Mouse (Mus musculus): ENCODE results near the gene 9930021J03Rik. TPM values are rescaled to one million over a fixed set of nuclear protein-coding genes. Genes with fewer than 3 reads are reported as not detected.

Gene 9930021J03Rik
- polyA plus RNA-seq, 1 experiment from 2014 or later = 4.2 TPM

DNA sequence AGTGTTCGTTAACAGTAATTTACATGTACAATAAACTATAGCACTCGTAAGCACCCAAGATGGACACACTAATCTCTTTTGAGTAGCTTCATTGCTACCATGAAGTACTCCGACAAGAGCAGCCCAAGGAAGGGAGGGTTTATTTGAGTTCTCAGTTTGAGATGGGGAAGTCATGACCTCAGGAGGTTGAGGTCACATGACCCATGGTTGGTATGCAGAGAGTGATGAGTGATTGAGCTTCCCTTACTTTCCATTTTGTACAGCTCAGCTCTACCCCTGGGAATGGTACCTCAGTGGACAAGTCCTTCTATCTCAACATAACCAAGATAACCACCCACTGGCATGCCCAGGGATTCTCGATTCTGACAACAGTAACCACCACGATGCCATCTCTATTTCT, 22.8 kb upstream of the 9930021J03Rik start:
- Histone ChIP-seq H3K4me3 (no peak overlapping the region), H3K36me3 (no peaks in the 10 kb centered on the region), H3K27me3 (ENCODE audit: insufficient read depth, poor library complexity, severe bottlenecking) (no peaks in the 10 kb centered on the region), H3K9me3 (no peaks in the 10 kb centered on the region), H3K27ac (no peak overlapping the region), H3K4me1 (no peaks in the 10 kb centered on the region)
- no peak for DNase-seq (ENCODE audit: low spot score)
- 62% methylated on average over 5 of the region's 5 CpGs for WGBS

DNA sequence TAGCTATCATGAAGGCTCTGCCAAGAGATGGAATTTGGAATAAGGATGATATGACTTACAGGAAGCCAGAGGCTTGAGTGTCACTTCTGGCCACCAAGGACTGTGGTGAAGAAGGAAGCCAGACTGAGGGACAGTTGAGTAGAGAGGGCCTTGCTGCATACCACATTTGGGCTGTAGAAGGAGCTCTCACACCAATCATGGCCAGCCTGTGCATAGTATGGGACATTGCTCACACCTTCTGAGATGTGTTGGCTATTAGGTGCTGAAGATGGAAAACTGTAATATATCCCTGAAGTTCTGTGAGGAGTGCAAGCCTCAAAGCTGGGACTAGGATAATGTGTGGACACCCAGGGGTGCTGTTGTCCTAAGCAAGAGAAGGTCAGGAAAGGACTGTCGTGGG, 20.9 kb upstream of the 9930021J03Rik start:
- no peak overlapping the region for H3K4me3 ChIP-seq
- H3K4me1 ChIP-seq = no peaks in the 10 kb centered on the region
- no peak for DNase-seq (ENCODE audit: low spot score)
- H3K9me3 ChIP-seq = no peaks in the 10 kb centered on the region
- H3K27me3 ChIP-seq (ENCODE audit: insufficient read depth, poor library complexity, severe bottlenecking) = no peaks in the 10 kb centered on the region
- no peak overlapping the region for H3K27ac ChIP-seq
- H3K36me3 ChIP-seq = no peaks in the 10 kb centered on the region
- 75% methylated on average over 1 of the region's 1 CpGs for WGBS

GRCm38 (mm10) chr19:29825003-29825402, 19.2 kb upstream of the 9930021J03Rik start:
- H3K27me3 ChIP-seq (ENCODE audit: insufficient read depth, poor library complexity, severe bottlenecking) = no peaks in the 10 kb centered on the region
- H3K36me3 ChIP-seq = no peaks in the 10 kb centered on the region
- no peak overlapping the region for H3K4me3 ChIP-seq
- H3K27ac ChIP-seq = no peak overlapping the region
- DNase-seq (ENCODE audit: low spot score) = no peak
- H3K9me3 ChIP-seq = no peaks in the 10 kb centered on the region
- H3K4me1 ChIP-seq = no peaks in the 10 kb centered on the region
- WGBS = 67% methylated on average over 2 of the region's 2 CpGs

DNA sequence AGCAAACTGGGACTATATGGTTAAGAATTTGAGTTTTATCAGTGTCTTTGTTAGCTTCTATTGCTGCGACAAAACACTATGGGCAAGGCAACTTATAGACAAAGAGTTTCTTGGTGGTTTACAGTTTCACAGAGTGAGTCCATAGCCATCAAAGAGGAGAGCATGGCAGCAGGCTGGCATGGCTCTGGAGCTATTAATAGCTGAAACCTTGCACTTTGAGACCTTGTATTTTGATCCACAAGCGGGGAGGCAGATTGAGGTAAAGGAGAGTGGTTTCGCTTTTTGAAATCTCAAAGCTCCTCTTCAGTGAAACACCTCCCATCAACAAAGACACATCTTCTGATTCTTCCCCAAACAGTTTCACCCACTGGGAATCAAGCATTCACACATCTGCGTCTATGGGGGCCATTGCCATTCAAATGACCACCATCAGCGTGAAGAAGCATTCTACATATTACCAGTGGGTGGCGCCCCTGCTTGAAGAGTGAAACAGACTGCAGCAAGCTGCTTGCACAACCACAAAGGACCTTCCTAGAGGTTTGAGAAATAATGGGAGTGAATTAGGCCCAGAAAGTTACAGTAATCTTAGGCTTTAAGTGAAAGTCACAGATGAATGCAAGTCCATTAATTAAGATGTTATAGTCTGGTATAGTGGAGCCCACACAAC, 18.4 kb upstream of the 9930021J03Rik start:
- H3K27me3 ChIP-seq (ENCODE audit: insufficient read depth, poor library complexity, severe bottlenecking) = no peaks in the 10 kb centered on the region
- H3K4me3 ChIP-seq = no peak overlapping the region
- no peaks in the 10 kb centered on the region for H3K36me3 ChIP-seq
- DNase-seq (ENCODE audit: low spot score) = no peak
- no peaks in the 10 kb centered on the region for H3K4me1 ChIP-seq
- no peak overlapping the region for H3K27ac ChIP-seq
- H3K9me3 ChIP-seq = no peaks in the 10 kb centered on the region
- WGBS = 47% methylated on average over 6 of the region's 6 CpGs

DNA sequence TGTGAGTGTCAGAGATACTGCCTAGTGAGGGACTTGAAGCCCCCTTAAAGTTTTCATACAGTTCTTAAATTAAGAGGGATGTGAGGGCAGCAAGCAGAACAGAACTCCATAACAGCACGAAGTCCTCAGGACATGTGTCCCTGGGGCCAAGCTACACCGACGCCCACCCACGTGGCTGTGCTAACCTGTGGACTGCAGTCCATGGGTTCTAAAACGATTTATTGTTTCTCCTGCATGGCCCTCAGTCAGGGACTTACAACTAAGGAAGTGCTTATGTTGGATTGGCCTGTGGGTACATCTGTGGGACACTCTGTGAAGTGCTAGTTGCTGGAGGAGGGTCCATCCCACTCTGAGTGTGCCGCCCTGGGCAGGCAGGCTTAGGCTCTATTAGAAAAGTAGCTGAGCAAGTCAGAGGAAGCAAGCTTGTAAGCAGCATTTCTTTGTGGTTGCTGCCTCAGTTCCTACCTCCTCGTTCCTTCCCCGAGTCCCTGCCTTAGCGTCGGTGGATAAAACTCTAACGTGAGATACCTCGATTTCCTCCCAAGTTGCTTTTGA, 17.7 kb upstream of the 9930021J03Rik start:
- DNase-seq (ENCODE audit: low spot score) = no peak
- Histone ChIP-seq H3K4me1 (no peaks in the 10 kb centered on the region), H3K27ac (no peak overlapping the region), H3K27me3 (ENCODE audit: insufficient read depth, poor library complexity, severe bottlenecking) (no peaks in the 10 kb centered on the region), H3K4me3 (no peak overlapping the region), H3K36me3 (no peaks in the 10 kb centered on the region), H3K9me3 (no peaks in the 10 kb centered on the region)
- WGBS = 64% methylated on average over 12 of the region's 12 CpGs

DNA sequence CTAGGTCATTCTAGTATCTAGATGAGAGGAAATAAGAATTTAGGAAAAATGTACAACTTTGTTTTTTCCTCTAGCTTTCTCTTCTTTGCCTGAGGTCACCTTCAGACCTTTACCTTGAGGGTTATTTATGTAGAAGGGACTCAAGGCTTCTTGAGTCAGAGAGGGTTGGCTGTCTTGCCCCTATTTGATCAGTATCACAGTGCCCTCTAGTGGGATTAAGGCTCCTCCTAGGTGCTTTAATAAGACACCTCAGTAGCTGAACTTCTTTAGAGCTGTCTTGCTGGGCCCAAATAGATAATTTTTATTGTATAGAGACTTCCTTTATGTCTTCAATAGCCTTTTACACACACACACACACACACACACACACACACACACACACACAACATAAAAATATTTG, 15.2 kb upstream of the 9930021J03Rik start:
- DNase-seq (ENCODE audit: low spot score) = no peak
- Histone ChIP-seq H3K9me3 (no peaks in the 10 kb centered on the region), H3K36me3 (no peaks in the 10 kb centered on the region), H3K4me1 (no peaks in the 10 kb centered on the region), H3K27ac (no peak overlapping the region), H3K27me3 (ENCODE audit: insufficient read depth, poor library complexity, severe bottlenecking) (no peaks in the 10 kb centered on the region), H3K4me3 (no peak overlapping the region)

- DNase-seq (ENCODE audit: low spot score) = peak; percentile 94
- Histone ChIP-seq H3K4me3 (peak within 1 kb of the TSS; percentile 81), H3K27ac (peak within 1 kb of the TSS; percentile 90), H3K36me3 (peaks cover 28% of the 10 kb centered on the region), H3K9me3 (no peaks in the 10 kb centered on the region), H3K27me3 (ENCODE audit: insufficient read depth, poor library complexity, severe bottlenecking) (no peaks in the 10 kb centered on the region), H3K4me1 (peaks cover 9% of the 10 kb centered on the region)
- under 1% methylated on average over 47 of the region's 47 CpGs for WGBS
Measured at GRCm38 (mm10) chr19:29812581-29813460, 7.0 kb upstream of the 9930021J03Rik start, which contains the start of gene Ranbp6. Gene Ranbp6, minus strand, starts transcription at chr19:29812974.

DNA sequence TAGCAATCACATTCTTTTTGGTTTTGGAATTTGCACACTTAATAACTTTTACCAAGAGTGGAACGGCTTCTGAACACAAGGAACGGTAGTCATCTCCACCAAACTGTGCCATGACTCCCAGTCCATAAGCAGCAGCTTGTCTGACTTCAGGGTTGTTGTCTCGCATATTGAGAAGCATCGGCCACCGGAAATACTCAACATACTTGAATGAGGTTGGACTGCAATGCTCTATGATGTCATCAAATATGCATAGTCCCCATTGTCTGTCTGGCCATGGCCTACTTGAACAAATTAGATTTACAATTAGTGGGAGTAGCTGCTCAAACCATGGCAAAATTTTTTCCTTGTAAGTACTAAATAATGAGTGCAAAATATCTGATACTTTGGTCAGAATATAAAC, 4.2 kb upstream of the 9930021J03Rik start:
- 95% methylated on average over 5 of the region's 5 CpGs for WGBS

DNA sequence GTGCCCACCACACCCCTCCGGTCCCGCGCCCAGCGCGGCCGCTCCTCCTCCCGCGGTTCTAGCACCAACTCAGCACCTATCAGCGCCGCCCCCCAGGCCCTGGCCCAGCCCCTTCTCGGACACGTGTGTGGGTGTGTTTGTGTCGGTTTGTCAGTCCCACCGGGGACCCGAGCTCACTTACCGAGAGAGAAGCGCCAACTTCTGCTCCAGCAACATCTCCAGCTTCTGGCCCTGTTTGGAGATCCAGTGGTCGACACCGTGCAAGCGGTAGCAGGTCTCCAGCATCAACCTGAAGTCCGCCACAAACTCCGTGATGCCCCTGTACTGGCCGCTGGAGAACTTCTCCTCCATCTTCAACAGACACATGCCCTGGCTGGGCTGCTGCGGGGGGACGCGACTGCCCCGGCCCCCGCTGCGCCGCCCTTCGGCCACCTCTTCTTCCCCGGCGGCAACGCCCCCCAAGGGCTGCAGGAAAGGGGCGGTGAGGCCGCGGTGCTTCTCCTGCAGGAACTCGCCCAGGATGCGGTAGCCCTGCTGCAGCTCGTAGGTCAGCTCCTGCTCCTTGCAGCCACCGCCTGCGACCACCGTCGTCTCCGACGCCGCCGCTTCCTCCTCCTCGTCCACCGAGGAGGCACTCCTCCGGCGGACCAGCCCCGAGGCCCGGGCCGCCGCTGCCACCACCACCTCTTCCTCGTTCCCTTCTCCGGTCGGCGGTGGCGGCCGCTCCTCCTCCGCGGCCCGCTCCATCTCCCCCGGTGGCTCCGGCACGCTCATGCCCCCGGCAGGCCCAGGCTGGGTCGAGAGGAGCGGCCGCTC, 480 bp downstream of the 9930021J03Rik start:
- peaks cover 5% of the 10 kb centered on the region for H3K4me1 ChIP-seq
- H3K4me3 ChIP-seq = peak overlapping the region; percentile 88
- H3K9me3 ChIP-seq = no peaks in the 10 kb centered on the region
- peaks cover 20% of the 10 kb centered on the region for H3K36me3 ChIP-seq
- DNase-seq (ENCODE audit: low spot score) = peak; percentile 95
- WGBS = under 1% methylated on average over 72 of the region's 72 CpGs
- peak overlapping the region; percentile 97 for H3K27ac ChIP-seq
- H3K27me3 ChIP-seq (ENCODE audit: insufficient read depth, poor library complexity, severe bottlenecking) = no peaks in the 10 kb centered on the region

More for the DNA sequence above, 4.2 kb upstream of the 9930021J03Rik start:
- peaks cover 28% of the 10 kb centered on the region for H3K36me3 ChIP-seq
- H3K4me1 ChIP-seq = peaks cover 9% of the 10 kb centered on the region
- no peaks in the 10 kb centered on the region for H3K9me3 ChIP-seq
- H3K27me3 ChIP-seq (ENCODE audit: insufficient read depth, poor library complexity, severe bottlenecking) = no peaks in the 10 kb centered on the region
- no peak for DNase-seq (ENCODE audit: low spot score)
- no peak overlapping the region for H3K4me3 ChIP-seq
- no peak overlapping the region for H3K27ac ChIP-seq

GRCm38 (mm10) chr19:29803946-29804345, 1.8 kb downstream of the 9930021J03Rik start:
- Histone ChIP-seq H3K27ac (no peak overlapping the region), H3K4me1 (peaks cover 5% of the 10 kb centered on the region), H3K27me3 (ENCODE audit: insufficient read depth, poor library complexity, severe bottlenecking) (no peaks in the 10 kb centered on the region), H3K4me3 (peak overlapping the region; percentile 88), H3K9me3 (no peaks in the 10 kb centered on the region), H3K36me3 (peaks cover 6% of the 10 kb centered on the region; the same call in 1 of the 2 replicates)
- no peak for DNase-seq (ENCODE audit: low spot score)
- WGBS = 63% methylated on average over 3 of the region's 3 CpGs

- H3K27me3 ChIP-seq (ENCODE audit: insufficient read depth, poor library complexity, severe bottlenecking) = no peaks in the 10 kb centered on the region
- no peak for DNase-seq (ENCODE audit: low spot score)
- WGBS = 85% methylated on average over 3 of the region's 3 CpGs
- H3K27ac ChIP-seq = no peak overlapping the region
- no peaks in the 10 kb centered on the region for H3K9me3 ChIP-seq
- H3K4me1 ChIP-seq = no peaks in the 10 kb centered on the region
- no peak overlapping the region for H3K4me3 ChIP-seq
- H3K36me3 ChIP-seq = no peaks in the 10 kb centered on the region
Measured at GRCm38 (mm10) chr19:29797371-29797770, 8.4 kb downstream of the 9930021J03Rik start.

DNA sequence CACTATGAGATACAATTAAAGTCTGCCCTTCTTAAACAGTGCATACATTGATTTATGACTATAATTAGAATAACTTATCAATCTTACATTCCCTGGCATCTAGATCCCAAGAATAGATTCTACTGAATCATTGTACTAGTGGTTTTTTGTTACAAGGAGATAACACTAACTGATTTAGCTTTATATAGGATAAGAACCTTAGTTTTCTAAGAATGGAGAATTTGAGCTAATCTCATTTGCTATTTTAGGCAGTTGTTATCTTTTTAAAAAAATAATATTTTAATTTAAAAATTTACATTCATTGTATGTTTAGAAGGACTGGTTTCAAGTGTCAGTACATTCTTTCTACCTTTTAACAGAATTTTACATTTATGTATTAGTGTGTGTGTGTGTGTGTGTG, 17.8 kb downstream of the 9930021J03Rik start:
- peaks cover 8% of the 10 kb centered on the region; the same call in 1 of the 2 replicates for H3K36me3 ChIP-seq
- DNase-seq (ENCODE audit: low spot score) = no peak
- no peaks in the 10 kb centered on the region for H3K9me3 ChIP-seq
- H3K27ac ChIP-seq = no peak overlapping the region
- no peaks in the 10 kb centered on the region for H3K4me1 ChIP-seq
- no peak overlapping the region for H3K4me3 ChIP-seq
- H3K27me3 ChIP-seq (ENCODE audit: insufficient read depth, poor library complexity, severe bottlenecking) = no peaks in the 10 kb centered on the region
